Mouse (Mus musculus) cerebellum, adult 11 months (tissue): ENCODE results near the gene Pitpnm3.

Experiments
- DNase-seq: peaks from one replicate; pipeline ENCODE4 v3.0.0; 2022

Gene Pitpnm3

DNA sequence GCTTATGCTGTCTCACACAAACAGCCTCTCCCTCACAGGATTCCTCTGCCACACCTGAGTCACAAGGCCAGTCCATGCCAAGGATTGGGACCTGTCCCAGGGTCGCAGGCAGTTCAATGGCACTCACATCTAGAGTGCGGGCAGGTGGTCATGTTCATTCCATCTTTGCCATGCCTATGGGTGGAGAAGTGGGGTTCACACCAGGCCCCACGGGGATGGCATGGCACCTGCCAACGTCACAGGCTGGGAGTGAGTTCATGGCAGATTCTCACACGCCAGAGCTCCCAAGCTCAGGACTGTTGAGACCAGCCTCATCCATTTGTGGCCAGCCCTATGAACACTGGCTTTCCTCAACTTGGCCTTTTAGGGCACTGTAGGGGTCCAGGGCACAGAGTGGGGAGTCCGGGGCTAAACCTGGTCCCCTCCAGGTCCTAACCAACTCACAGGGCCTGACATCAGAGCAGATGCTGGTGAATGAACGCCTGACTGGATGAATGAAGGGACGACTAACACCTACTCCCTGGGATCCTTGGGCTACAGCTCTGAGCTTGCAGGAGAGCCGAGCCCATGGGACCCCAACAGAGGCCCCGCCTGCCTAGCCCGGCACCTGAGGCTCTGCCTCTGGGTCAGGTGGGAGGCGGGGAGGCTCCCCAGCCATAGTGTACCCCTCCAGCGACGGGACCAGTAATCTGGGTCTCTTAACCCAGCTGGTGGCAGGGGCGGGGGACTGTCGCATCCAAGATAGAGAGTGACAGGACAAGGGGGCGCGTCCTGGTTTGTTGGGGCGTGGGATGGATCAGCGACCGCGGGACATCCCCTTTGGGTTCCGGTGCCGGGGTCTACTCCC is 819 bp downstream of the Pitpnm3 start:
- DNase-seq, result peak; percentile 52

DNA sequence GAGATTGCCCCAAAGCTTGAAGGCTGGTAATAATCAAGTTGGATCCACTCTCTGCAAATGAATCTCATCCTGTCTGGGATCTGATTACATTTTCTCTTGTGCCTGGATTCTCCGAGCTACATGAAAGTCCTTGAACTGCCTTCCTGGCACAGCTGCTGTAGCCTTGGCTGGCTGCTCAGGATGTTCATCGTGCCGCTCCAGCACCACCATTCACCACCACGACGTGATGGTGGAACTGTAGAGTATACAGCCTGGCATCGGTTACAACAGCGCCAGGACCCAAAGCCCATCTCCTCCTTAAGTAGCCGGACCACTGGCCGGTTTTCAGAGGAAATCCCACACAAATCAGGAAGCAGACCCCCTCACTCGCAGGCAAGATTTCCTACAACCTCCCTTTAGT is 2.5 kb downstream of the Pitpnm3 start:
- no peak for DNase-seq

DNA sequence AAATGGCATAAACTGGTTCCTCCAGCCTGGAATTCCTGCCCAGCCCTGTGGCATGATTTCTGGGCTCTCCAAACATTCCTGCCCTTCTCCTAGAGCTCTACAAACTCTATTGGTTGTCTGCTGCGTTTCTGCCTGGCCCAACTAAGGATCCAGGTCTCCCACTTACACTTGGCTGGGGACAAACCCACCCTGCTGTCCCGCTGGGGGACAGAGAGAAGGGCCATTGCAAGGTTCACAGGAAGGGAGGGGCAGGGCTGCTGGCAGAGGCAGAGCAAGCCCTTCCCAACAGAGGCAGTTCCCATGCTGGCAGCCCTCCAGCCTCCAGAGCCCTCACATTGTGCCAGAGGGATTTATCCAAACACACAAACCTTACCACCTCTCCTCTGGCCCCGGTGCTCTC is 3.3 kb downstream of the Pitpnm3 start:
- peak; percentile 78 for DNase-seq

DNA sequence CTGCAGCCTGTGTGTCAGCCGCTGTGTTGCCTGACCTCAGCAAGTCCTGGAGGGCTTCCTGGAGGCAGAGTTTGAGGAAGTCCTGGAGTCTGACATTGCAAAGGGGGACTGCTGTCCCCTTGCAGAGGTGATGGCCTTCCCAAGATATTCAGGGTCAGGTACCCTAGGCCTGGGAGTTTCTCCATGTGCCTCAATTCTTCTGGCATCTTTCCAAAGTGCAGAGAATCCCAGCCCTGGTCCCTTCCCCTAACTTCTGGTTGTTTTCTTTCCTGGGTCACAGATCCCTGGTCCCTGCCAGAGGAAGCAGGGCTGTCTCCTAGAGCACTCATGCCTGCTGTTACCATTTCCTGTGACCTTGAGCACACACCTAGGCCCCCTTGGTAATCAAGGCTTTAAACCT is 3.9 kb downstream of the Pitpnm3 start:
- DNase-seq, result no peak

- DNase-seq, result no peak
Measured at GRCm38 (mm10) chr11:72130905-72131304, 4.7 kb downstream of the Pitpnm3 start.

- DNase-seq, result no peak
Measured at GRCm38 (mm10) chr11:72130472-72130871, 5.1 kb downstream of the Pitpnm3 start.

- peak; percentile 78 for DNase-seq
Measured at GRCm38 (mm10) chr11:72130021-72130420, 5.6 kb downstream of the Pitpnm3 start.

DNA sequence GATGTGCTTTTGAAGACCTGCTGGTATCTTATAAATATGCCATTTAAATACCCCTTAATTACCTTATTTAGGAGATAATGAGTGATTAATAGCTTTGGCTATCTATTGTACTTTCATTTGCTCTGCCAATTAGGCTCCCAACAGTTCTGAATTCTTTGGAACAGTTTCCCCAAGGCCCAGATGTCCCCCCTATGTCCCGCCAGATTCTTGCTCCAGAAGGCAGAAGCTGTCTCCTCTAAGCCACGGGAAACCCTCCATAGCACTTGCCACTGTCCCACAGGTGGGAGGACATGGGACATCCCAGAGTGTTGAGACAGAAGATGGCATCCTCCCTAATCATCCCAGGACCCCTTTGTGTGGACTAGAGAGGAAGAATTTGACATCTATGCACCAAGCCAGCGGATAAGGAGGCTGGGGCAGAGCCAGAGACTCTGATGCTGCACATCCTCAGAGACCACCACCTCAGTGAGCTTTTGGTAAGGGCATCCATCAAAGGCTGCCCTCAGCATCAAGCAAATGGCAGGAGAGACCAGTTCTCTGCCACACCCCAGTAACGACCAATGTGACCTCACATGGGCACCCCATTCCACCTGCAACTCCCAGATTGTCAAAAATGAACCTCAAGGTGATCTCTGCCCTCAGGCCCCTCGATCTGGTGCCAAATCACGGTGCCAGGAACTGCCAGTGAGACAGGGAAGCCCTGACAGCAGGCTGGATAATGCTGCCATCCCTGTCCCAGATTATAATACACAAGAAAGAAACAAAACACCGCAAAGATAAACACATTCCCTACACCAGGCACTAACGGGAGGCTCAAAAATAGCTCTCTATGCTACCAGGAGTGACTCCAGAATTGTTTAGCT is 6.3 kb downstream of the Pitpnm3 start:
- peak; percentile 54 for DNase-seq

- no peak for DNase-seq
Measured at GRCm38 (mm10) chr11:72127450-72128189, 8.0 kb downstream of the Pitpnm3 start.

- peak; percentile 72 for DNase-seq
Measured at GRCm38 (mm10) chr11:72125781-72126180, 9.8 kb downstream of the Pitpnm3 start.

- DNase-seq, result no peak
Measured at GRCm38 (mm10) chr11:72123531-72123930, 12.0 kb downstream of the Pitpnm3 start.

DNA sequence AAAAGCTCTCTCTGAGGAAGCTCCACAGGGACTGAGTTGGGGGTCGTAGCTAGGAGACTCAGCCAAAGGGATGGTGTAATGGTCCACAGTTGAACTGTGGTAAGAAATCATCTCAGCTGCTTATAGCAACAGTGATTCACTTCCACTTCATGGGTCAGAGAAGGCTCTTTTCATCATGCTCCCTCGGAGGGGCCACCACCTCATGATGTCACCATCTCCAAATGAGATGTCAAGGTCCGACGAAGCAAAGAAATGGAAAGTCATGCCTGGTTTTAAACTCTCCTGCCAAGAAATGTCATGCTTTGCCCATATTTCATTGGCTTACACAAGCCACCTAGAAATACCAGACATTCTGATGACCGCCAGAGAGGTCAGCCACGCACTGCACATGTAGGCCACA is 15.2 kb downstream of the Pitpnm3 start:
- DNase-seq, result no peak

DNA sequence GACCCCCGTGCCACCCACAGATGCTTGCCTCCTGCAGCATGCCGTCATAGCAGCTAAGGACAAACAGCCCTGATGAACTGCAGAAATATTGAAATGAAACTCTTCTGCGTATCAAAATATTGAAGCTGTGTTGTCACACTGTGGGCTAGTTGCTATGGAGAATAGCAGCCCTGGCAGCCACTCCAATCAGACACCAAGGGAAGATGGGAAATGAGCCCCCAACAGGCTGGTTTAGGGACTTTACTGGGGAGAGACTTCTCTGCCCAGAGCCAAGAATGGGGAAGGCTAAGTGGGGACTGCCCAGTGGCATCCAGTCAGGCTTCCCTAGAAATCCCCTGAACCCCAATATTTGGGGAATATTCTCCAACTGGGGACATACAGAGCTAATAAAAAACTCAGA is 16.9 kb downstream of the Pitpnm3 start:
- DNase-seq, result no peak

DNA sequence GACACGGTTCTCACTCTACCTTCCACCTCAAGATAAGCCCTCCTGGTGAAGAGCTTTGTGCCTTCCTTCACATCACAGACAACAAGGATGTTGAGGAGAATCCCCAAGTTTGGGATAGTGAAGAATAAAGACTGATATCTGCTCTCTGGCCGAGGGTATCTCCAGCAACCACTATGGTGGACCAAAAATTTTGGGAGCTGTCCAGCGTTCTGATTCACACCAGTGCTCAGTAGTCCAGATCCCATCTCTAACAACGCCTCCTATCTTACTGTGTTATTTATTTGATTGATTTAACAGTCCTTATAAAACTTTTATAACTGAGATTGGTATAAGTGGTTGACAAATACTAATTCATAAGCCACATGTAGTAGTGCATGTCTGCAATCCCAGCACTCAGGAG is 22.3 kb downstream of the Pitpnm3 start:
- DNase-seq, result no peak

DNA sequence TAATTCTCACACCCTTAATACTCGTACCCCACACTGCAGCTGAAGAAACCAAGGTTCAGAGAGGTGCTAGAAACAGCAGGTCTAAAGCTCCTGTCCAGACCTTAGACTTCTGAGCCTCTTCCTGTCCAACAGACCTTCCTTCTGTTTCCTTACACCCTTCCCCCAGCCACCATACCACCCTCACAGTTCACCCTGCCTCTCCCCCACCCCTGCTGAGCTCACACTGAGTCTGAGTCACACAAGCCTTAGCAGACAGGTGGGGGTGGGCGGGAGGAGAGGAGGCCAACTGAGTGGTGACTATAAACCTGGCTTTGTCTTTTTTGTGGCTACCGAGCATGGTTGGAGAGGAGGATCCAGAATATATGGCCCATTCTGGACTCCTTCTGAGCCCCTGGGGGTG is 24.9 kb downstream of the Pitpnm3 start:
- DNase-seq, result no peak

GRCm38 (mm10) chr11:72104223-72104622 is 31.4 kb downstream of the Pitpnm3 start:
- no peak for DNase-seq

GRCm38 (mm10) chr11:72103530-72103929 is 32.0 kb downstream of the Pitpnm3 start:
- no peak for DNase-seq

DNA sequence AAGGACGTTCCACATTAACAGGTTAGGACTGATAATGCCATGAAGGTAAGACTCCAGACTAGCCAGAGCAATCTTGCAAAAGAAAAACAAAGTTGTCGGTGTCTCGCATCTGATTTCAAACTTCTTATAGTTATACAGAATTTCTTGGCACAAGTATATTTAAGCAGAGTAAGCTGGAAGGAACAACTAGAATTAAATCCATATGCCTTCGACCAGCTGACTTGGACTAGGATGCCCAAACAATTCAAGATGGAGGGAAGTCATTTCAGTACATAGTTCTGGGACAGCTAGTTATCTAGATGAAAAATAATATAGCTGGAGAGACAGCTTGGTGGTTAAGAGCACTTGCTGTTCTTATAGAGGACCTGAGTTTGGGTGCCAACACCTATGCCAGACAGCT is 34.6 kb downstream of the Pitpnm3 start:
- no peak for DNase-seq

DNA sequence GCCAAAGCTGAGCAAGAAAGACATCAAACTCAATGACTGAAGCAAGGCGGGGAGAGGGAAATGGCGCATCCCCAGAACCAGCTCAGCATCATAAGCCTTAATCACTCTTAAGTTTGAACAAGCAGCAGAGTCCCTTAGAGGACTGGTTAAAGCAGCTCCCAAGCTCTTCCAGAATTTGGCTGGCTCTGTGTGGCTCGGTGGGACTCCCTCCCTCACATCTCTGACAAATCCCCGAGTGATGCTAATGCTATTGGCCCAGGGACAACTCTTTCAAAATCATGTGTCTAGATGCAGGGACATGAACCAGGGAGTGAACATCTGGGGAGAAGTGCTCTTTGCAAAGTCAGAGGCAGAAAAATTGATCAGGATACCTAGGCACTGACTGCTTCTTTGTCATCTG is 36.4 kb downstream of the Pitpnm3 start:
- DNase-seq, result no peak

GRCm38 (mm10) chr11:72098027-72098426 is 37.6 kb downstream of the Pitpnm3 start:
- no peak for DNase-seq

GRCm38 (mm10) chr11:72095994-72096393 is 39.6 kb downstream of the Pitpnm3 start:
- no peak for DNase-seq

DNA sequence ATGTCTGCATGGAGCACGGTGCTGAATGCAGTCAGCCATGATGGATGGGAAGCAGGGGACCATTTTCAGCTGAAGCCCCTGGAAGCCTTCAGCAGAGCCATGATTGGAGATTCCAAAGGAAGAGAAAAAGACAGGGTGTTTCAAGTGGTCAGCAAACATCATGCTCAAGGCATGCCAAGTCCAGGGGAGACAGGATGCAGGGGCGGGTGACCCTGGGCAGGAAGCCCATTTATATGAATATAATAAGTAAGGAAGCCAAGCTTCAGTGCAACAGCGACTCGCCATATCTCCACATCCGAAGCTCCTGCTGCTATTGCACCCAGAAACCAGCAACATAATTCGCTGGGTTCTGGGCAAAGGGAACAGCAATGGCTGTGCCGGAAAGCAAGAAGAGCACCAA is 41.1 kb downstream of the Pitpnm3 start:
- no peak for DNase-seq

- no peak for DNase-seq
Measured at GRCm38 (mm10) chr11:72092390-72092789, 43.2 kb downstream of the Pitpnm3 start.
